Mouse (Mus musculus) heart, postnatal 25 days (tissue): ENCODE data around the gene Adk. TPM values are rescaled to one million over a fixed set of nuclear protein-coding genes. Genes with fewer than 3 reads are reported as not detected.

Source experiments
- DNase-seq: peaks from one replicate; pipeline ENCODE4 v3.0.0; 2022; ENCODE audit warnings: low spot score
- intact Hi-C: fragments of 180-260 bp; cut with DNase I; formaldehyde crosslinking; loops from one replicate; pipeline ENCODE4 v1.15.1; 2025
- total RNA-seq, 2 experiments: library from RNA; stranded (reverse); gene quantifications; 2 replicates each; pipeline ENCODE4 v1.2.3; 2021

Adk gene
- total RNA-seq, 2 experiments from 2014 or later, result 236 to 274 TPM

GRCm38 (mm10) chr14:21058972-21059371 is 6.6 kb downstream of the Adk start:
- DNase-seq, result no peak
- intact Hi-C loops, result no loop called here

DNA sequence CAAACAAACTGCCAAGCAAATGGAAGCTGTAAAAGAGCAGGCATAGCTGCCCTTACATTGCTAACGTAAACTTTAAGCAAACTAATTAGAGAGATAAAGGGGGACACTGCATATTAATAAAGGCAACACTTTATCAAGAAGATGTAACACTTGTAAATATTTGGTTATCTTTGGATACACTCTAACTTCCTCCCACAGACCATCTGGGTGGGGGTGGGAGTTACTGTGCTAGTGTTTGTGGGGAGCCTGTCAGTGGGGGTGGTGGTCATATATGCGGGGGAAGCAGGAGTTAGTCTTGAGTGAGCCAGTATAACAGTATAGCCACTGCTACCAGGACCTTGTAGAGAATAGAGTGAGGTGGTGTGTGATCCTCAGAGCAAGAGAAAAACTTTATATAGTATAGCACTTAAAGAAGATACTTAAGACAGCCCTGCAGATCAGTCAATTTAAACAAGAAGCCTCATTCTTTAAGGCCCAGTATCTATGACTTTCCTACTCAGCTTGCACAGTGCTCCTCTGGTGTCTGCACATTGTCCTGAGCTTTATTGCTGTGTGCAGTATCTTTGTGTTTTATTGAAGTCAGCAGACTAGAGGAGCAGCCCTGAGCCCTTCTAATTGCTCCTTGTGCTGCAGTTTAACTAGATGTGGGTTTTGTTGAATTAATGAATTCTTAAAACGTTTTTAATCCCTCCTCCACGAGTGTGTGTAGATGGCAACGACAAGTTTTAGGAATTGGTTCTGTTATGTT is 10.6 kb downstream of the Adk start:
- no peak for DNase-seq
- intact Hi-C loops, result no loop called here

GRCm38 (mm10) chr14:21064321-21064720 is 11.9 kb downstream of the Adk start:
- intact Hi-C loops, result no loop called here
- DNase-seq, result no peak

DNA sequence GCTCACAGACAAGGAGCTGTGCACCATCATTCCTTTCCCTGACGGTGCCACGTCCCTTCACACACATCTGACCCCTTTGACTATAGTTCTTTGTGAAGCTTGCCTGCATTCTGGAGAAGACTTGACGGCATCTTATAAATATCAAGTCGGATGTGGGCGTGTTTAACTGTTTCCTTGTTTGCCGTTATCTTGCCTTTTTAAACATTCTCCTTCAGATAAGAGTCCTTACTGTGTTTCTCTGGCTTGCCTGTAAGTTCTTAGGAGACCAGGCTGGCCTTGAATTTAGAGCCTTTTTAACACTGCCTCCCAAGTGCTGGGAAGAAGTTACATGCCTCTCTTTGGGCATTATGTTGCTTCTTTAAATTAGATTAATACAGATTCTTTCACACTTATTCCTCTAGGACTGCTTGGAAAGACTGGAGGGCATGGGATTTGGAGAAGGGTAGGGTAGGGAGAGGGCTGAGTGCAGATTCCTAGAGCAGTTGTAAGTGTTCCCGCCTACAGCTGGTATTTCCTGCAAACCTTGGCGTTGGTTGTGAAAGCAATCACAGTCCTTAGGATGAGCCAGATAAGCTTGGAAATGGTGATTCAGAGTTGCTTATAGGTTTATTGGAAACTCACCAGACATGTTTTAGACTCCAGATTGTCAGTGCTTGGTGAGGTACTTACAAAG is 13.3 kb downstream of the Adk start:
- intact Hi-C loops, result no loop called here
- DNase-seq, result no peak

GRCm38 (mm10) chr14:21069594-21069993 is 17.2 kb downstream of the Adk start:
- DNase-seq, result no peak
- intact Hi-C loops, result no loop called here

DNA sequence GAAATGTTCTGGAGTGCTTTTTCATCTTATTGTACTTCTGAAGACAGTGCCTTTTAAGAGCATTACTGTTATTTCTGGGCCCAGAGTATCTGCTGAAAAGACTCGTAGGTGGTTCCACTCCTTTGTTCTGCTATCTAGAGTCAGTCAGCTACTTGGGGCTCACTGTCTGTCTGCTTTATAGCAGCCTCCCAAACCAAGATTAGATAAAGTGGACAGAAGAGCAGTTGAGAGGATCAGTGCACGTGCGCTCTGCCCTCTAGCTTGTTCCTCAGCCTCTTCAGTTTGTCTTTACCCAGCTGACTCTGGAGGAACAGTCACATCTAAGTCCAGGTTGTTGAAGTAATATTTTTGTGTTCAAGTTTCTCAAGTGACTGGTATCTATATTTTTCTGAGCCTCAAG is 21.6 kb downstream of the Adk start:
- DNase-seq, result no peak
- intact Hi-C loops, result loop anchor here (2.0 kb wide), 1 partner anchor 21 kb away; the partner anchor contains the start of genes Adk and Ap3m1

DNA sequence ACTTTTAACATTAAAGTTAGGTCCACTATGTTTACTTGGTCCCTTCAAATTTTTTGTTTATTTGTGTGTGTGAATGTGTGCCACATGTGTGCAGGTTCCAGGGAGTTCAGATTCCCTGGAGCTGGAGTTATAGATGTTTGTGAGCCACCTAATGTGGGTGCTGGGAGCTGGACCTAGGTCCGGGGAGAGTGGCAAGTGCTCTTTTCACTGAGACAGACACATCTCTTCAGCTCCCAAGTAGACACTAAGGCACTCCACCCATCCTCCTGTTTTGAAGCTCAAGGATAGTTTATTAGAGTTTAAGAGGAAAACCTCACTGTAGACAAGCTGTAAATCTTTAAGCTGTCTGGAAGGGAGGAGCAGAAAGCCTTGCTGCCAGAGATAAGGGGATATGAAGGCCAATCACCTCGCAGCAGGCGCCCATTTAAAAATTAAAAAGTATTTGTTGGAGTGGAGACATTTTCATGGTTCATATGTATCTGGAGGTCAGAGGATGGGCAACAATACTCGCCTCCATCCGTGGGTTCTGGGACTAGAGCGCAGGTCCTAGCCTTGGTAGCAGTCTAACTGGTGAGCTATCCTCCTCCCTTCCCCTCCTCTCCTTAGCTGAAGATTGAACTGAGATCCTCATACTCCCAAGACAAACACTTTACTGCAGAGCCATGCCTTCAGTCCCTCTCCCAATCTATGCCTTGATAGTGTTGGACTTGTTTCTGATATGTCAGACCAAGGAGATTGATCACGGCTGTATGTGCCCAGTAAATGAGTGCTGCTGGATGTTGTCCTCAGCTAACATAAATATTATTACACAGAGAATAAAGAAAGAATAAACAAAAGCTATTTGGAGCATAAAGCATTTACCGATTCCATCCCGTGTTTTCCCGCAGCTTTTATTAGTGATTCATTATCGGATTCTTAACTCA is 22.3 kb downstream of the Adk start:
- no peak for DNase-seq
- intact Hi-C loops, result loop anchor here (2.0 kb wide), 1 partner anchor 22 kb away; the partner anchor contains the start of genes Adk and Ap3m1

DNA sequence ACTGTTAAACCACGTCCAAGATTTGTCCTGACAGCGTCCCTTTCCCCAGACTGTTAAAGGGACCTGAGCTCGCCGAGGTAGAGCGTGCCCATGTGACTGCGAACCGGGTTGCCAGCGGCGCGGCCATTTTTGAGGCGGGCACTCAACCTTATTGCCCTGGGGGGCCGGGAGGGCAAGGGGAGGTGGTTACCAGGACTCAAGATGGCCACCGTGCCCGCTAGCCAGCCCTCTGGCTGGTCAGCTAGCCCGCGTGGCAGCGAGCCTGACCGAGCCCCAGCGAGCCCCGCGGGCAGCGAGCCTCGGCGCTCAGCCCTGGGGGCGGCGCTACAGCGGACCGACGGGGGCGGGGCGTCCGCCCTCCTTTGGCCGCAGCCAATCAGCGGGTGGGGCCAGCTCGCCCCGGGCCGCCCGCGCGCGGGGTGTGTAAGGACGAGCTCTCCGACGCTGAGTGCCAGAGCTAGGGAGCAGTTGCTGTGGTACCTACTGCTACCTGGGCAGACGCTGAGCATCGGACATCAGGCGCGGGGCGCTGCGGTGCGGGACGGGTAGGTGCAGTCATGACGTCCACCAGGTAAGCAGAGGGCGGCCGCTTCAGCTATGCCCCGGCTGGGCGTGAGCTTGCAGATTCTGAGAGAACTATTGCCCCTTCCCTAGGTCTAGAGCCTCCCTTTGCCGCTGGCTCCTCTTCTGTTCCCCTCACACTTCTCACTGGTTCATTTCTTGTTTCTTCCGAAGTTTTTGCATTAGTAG is 23.6 kb downstream of the Adk start:
- intact Hi-C loops, result loop anchor here (2.0 kb wide), 1 partner anchor 23 kb away; the partner anchor contains the start of genes Adk and Ap3m1
- DNase-seq, result peak; percentile 87

DNA sequence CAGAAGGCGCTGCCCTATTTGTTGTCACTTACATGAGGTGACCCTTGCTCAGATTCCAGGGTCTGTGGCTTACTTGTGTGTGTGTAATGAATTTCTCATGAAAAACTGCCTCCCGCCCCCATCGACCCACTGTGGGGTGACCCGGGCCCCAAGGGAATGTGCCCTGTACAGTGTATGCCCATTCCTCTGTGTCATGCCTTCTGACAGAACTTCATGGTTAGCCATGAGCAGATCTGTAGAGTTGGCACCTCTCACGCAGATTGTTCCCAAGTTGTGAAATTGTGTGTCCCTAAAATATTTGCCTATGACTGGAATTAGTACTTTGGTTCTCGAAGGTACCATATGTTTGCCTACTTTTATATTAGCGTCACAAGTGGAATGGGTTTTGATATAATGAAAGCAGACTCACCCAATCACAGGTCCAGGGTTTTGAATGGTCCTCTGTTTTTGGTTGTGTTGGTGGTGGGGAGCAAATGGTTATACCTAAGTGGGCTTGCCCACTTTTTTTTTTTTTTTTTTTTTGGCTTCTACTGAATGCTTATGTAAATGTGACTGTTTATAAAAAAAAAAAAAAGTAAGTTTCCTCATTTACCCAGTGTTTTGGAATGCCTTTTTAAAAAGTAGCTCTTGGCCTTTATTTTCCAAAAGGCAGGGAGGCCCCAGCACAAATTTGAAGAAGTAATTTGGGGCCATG is 24.3 kb downstream of the Adk start:
- intact Hi-C loops, result no loop called here
- DNase-seq, result no peak

DNA sequence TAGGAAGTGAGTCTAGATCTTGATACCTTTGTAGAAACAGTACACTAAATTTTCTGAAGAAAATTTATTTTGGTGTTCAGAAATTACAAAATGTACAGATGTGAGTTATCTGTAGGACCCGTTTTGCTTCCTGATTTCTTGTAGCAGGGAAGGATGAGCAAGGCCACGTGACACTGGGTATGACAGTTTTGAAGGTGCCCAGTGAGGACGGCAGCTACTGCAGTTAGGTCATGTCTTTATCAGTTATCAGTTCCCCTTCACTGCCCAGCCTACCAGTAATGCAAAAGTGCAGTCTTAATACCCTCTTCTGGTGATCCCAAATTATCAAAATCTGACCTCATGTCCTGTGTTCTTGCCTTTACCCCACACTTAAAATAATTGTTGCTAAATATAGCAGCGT is 25.6 kb downstream of the Adk start:
- intact Hi-C loops, result no loop called here
- no peak for DNase-seq

DNA sequence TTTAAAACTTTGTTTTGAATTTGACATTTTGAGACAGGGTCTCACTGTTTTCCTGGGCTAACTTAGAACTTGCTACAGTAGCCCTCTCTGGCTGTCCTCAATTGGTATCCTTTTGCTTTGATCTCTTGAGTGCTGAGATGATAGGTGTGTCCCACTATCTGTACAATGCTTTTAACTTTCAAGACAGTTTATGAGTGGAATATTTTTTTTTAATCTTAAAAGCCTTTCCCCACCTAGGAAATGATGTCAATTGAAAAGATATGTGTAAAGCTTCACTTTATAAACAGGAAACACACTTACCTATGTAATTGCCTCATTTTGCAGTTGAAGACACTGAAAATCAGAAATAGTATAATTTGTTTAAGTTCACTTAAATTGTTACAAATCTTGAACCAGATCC is 26.1 kb downstream of the Adk start:
- intact Hi-C loops, result no loop called here
- DNase-seq, result no peak

- DNase-seq, result no peak
- intact Hi-C loops, result no loop called here
These were observed 30.4 kb downstream of the Adk start for GRCm38 (mm10) chr14:21082823-21083222.

GRCm38 (mm10) chr14:21085666-21086065 is 33.3 kb downstream of the Adk start:
- intact Hi-C loops, result no loop called here
- DNase-seq, result no peak

- intact Hi-C loops, result no loop called here
- DNase-seq, result no peak
These were observed 33.7 kb downstream of the Adk start for GRCm38 (mm10) chr14:21086106-21086505.

DNA sequence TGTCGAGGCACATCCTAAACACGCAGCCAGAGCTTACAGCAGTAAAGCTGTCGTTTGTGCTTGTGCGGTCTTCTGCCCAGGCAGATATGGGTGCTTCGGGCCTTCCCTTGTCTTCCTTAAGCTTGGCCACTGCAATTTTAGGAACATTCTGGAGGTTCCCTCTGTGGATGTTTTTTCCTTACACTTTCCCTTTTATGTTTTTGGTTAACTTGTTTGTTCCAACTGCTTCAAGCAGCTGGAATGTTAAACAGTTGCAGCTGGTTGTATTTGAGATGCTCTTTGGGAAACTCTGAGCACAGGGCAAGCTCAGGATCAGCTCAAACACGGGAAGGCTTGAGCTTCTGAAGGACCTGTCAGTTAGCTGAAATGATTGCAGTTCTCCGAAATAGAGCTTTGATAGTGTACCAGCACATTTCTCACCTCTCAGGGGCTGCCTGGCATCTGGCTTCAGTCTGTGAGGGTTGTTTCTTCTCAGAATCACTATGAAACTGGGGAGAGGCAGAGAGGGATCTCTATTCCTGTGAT is 34.5 kb downstream of the Adk start:
- DNase-seq, result no peak
- intact Hi-C loops, result no loop called here

GRCm38 (mm10) chr14:21087390-21088060 is 35.2 kb downstream of the Adk start:
- intact Hi-C loops, result no loop called here
- no peak for DNase-seq

- intact Hi-C loops, result no loop called here
- DNase-seq, result no peak
These were observed 36.4 kb downstream of the Adk start for GRCm38 (mm10) chr14:21088731-21089130.

DNA sequence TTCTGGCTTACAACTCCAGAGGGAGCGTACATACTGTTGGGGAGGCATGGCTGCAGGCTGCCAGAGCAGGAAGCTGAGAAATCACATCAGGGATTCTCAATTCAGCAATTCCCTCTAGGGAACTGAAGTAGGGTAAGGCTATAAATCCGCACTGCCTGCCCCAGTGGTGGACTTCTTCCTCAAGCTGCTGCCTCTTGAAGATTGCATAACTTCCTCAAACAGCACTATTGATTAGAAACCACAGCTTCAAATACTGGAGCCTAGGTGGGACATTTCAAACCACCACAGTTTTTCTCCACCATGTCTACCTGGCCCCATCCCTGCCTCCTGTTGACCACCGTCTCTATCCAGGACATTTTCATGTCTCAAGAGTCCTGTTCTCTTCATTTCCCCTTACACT is 38.0 kb downstream of the Adk start:
- intact Hi-C loops, result no loop called here
- no peak for DNase-seq
